Mouse (Mus musculus): ENCODE measurements around the gene E130311K13Rik.

E130311K13Rik gene

GRCm38 (mm10) chr3:63895786-63896185, 33.5 kb downstream of the E130311K13Rik start:
- no peak for DNase-seq (ENCODE audit: low read depth)

- no peak for DNase-seq (ENCODE audit: low read depth)
Observed at GRCm38 (mm10) chr3:63893677-63894076, 35.6 kb downstream of the E130311K13Rik start.

GRCm38 (mm10) chr3:63892154-63892553, 37.1 kb downstream of the E130311K13Rik start:
- DNase-seq (ENCODE audit: low read depth) = peak; percentile 26

- no peak for DNase-seq (ENCODE audit: low read depth)
Observed at GRCm38 (mm10) chr3:63881065-63881464, 48.2 kb downstream of the E130311K13Rik start.

GRCm38 (mm10) chr3:63878995-63879666, 50.1 kb downstream of the E130311K13Rik start:
- no peak for DNase-seq (ENCODE audit: low read depth)

GRCm38 (mm10) chr3:63872818-63873217, 56.5 kb downstream of the E130311K13Rik start:
- DNase-seq (ENCODE audit: low read depth) = no peak

GRCm38 (mm10) chr3:63871249-63871648, 58.0 kb downstream of the E130311K13Rik start:
- DNase-seq (ENCODE audit: low read depth) = no peak

- DNase-seq (ENCODE audit: low read depth) = peak; percentile 76
Observed at GRCm38 (mm10) chr3:63868285-63868684, 61.0 kb downstream of the E130311K13Rik start.

GRCm38 (mm10) chr3:63865069-63865468, 64.2 kb downstream of the E130311K13Rik start:
- no peak for DNase-seq (ENCODE audit: low read depth)

All from NIH3T3 (cell line).